Mouse (Mus musculus) CH12.LX (cell line): ENCODE results near the gene Plcg2.
A peak's percentile ranks its signal among the peaks of the same experiment; 100 is the strongest.

Experiments used
- BHLHE40 ChIP-seq: IDR thresholded peaks from 2 replicates; pipeline ENCODE4 v1.6.1; 2011; ENCODE audit warnings: mild to moderate bottlenecking, low read depth, low read length, improper control_type of control experiment
- CHD2 ChIP-seq: IDR thresholded peaks from 2 replicates; pipeline ENCODE4 v1.6.1; 2011; ENCODE audit warnings: low read length, improper control_type of control experiment
- CTCF ChIP-seq, 2 experiments: IDR thresholded peaks in 1 of 2; conservative IDR thresholded peaks in 1 of 2; 2 replicates each; pipeline ENCODE4 v1.5.1; 2011 to 2012; ENCODE audit warnings: low read depth in 2 of 2, low read length in 2 of 2, improper control_type of control experiment in 1 of 2, inconsistent platforms in 1 of 2, mild to moderate bottlenecking in 1 of 2, moderate library complexity in 1 of 2
- E2F4 ChIP-seq: IDR thresholded peaks from 2 replicates; pipeline ENCODE4 v1.6.1; 2011; ENCODE audit warnings: low read depth, low read length, improper control_type of control experiment; ENCODE audit not compliant: insufficient replicate concordance
- ETS1 ChIP-seq: conservative IDR thresholded peaks from 2 replicates; pipeline ENCODE4 v1.6.1; 2012; ENCODE audit warnings: low read depth, mild to moderate bottlenecking, inconsistent platforms, low read length, improper control_type of control experiment, moderate library complexity
- MAFK ChIP-seq: IDR thresholded peaks from 2 replicates; pipeline ENCODE4 v1.6.1; 2011; ENCODE audit warnings: low read length, improper control_type of control experiment; ENCODE audit not compliant: insufficient replicate concordance
- MAX ChIP-seq: IDR thresholded peaks from 2 replicates; pipeline ENCODE4 v1.6.1; 2011; ENCODE audit warnings: low read length, improper control_type of control experiment
- MEF2A ChIP-seq: IDR thresholded peaks from 2 replicates; pipeline ENCODE4 v1.6.1; 2014; ENCODE audit warnings: low read depth, mild to moderate bottlenecking, inconsistent platforms, low read length, improper control_type of control experiment, borderline replicate concordance
- NRF1 ChIP-seq: IDR thresholded peaks from 2 replicates; pipeline ENCODE4 v1.6.1; 2014; ENCODE audit warnings: low read depth, mild to moderate bottlenecking, inconsistent platforms, low read length, improper control_type of control experiment, moderate library complexity
- POLR2A ChIP-seq: IDR thresholded peaks from 2 replicates; pipeline ENCODE4 v1.6.1; 2011; ENCODE audit warnings: low read depth, mild to moderate bottlenecking, improper control_type of control experiment, low read length
- POLR2AphosphoS2 ChIP-seq: IDR thresholded peaks from 2 replicates; pipeline ENCODE4 v1.6.1; 2011; ENCODE audit warnings: low read depth, low read length, improper control_type of control experiment
- TBP ChIP-seq: conservative IDR thresholded peaks from 2 replicates; pipeline ENCODE4 v1.6.1; 2011; ENCODE audit warnings: low read depth, low read length, improper control_type of control experiment

GRCm38 (mm10) chr8:117474944-117475343 lies 23.1 kb upstream of the Plcg2 start:
- no peak for TF ChIP-seq E2F4
- no peak for TF ChIP-seq ETS1
- TF ChIP-seq CTCF (conservative IDR thresholded peaks at IDR 0.05 in 1 of 2, IDR thresholded peaks at IDR 0.05 in 1 of 2; ENCODE audit: low read depth in 2 of 2, low read length in 2 of 2): peak; percentile 50 to 94
- no peak for TF ChIP-seq POLR2A
- TF ChIP-seq CHD2: no peak
- no peak for TF ChIP-seq MAX
- TF ChIP-seq MAFK: no peak
- no peak for TF ChIP-seq POLR2AphosphoS2
- TF ChIP-seq TBP: no peak
- no peak for TF ChIP-seq NRF1
- TF ChIP-seq MEF2A: no peak
- TF ChIP-seq BHLHE40: no peak
